Mouse (Mus musculus): ENCODE results near the gene Asb2. TPM values are rescaled to one million over a fixed set of nuclear protein-coding genes. Genes with fewer than 3 reads are reported as not detected.
A peak's percentile ranks its signal among the peaks of the same experiment; 100 is the strongest.

Asb2 gene
- polyA plus RNA-seq, 1 experiment from 2014 or later, result 0.77 TPM

- 0 out of 2 replicates have a peak, but pooled peaks cover 2% of the 10 kb centered on the region for H3K4me1 ChIP-seq (replicated peaks; ENCODE audit: control insufficient read depth, insufficient read depth, low read length)
- ATAC-seq, result no peak
- no peak overlapping the region for H3K27ac ChIP-seq (ENCODE audit: low read length)
- H3K36me3 ChIP-seq (ENCODE audit: control insufficient read depth, insufficient read depth), result no peaks in the 10 kb centered on the region
- no peaks in the 10 kb centered on the region for H3K9me3 ChIP-seq (ENCODE audit: control insufficient read depth, low read length)
- H3K27me3 ChIP-seq (replicated peaks; ENCODE audit: control insufficient read depth, insufficient read depth, low read length), result no peaks in the 10 kb centered on the region
- H3K9ac ChIP-seq (replicated peaks; ENCODE audit: low read depth, low read length), result no peak overlapping the region
- no peak overlapping the region for H3K4me3 ChIP-seq (replicated peaks; ENCODE audit: low read length)
- WGBS, result 70% methylated on average over 2 of the region's 2 CpGs
- no peak overlapping the region for H3K4me2 ChIP-seq (ENCODE audit: low read length)
These were observed 11.4 kb upstream of the Asb2 start for GRCm38 (mm10) chr12:103367171-103367570.

- no peak overlapping the region for H3K4me2 ChIP-seq (ENCODE audit: low read length)
- H3K27ac ChIP-seq (ENCODE audit: low read length), result no peak overlapping the region
- H3K36me3 ChIP-seq (ENCODE audit: control insufficient read depth, insufficient read depth), result no peaks in the 10 kb centered on the region
- no peaks in the 10 kb centered on the region for H3K9me3 ChIP-seq (ENCODE audit: control insufficient read depth, low read length)
- no peak overlapping the region for H3K4me3 ChIP-seq (replicated peaks; ENCODE audit: low read length)
- no peaks in the 10 kb centered on the region for H3K27me3 ChIP-seq (replicated peaks; ENCODE audit: control insufficient read depth, insufficient read depth, low read length)
- WGBS, result 82% methylated on average over 3 of the region's 3 CpGs
- H3K4me1 ChIP-seq (replicated peaks; ENCODE audit: control insufficient read depth, insufficient read depth, low read length), result no peaks in the 10 kb centered on the region
- H3K9ac ChIP-seq (replicated peaks; ENCODE audit: low read depth, low read length), result no peak overlapping the region
- no peak for ATAC-seq
These were observed 6.5 kb upstream of the Asb2 start for GRCm38 (mm10) chr12:103362336-103362735.

GRCm38 (mm10) chr12:103361539-103362307 is 5.9 kb upstream of the Asb2 start:
- no peak for ATAC-seq

GRCm38 (mm10) chr12:103360812-103361211 is 5.0 kb upstream of the Asb2 start:
- Histone ChIP-seq H3K9ac (replicated peaks; ENCODE audit: low read depth, low read length) (no peak overlapping the region), H3K4me2 (ENCODE audit: low read length) (no peak overlapping the region), H3K36me3 (ENCODE audit: control insufficient read depth, insufficient read depth) (no peaks in the 10 kb centered on the region), H3K27ac (ENCODE audit: low read length) (no peak overlapping the region), H3K27me3 (replicated peaks; ENCODE audit: control insufficient read depth, insufficient read depth, low read length) (no peaks in the 10 kb centered on the region), H3K4me3 (replicated peaks; ENCODE audit: low read length) (no peak overlapping the region), H3K4me1 (replicated peaks; ENCODE audit: control insufficient read depth, insufficient read depth, low read length) (no peaks in the 10 kb centered on the region), H3K9me3 (ENCODE audit: control insufficient read depth, low read length) (no peaks in the 10 kb centered on the region)
- ATAC-seq, result no peak
- 82% methylated on average over 8 of the region's 8 CpGs for WGBS

More at GRCm38 (mm10) chr12:103361539-103362307, 5.9 kb upstream of the Asb2 start:
- 90% methylated on average over 17 of the region's 17 CpGs for WGBS
- H3K36me3 ChIP-seq (ENCODE audit: control insufficient read depth, insufficient read depth), result no peaks in the 10 kb centered on the region
- H3K9me3 ChIP-seq (ENCODE audit: control insufficient read depth, low read length), result no peaks in the 10 kb centered on the region
- no peaks in the 10 kb centered on the region for H3K27me3 ChIP-seq (replicated peaks; ENCODE audit: control insufficient read depth, insufficient read depth, low read length)
- no peak overlapping the region for H3K4me3 ChIP-seq (replicated peaks; ENCODE audit: low read length)
- H3K9ac ChIP-seq (replicated peaks; ENCODE audit: low read depth, low read length), result no peak overlapping the region
- H3K4me2 ChIP-seq (ENCODE audit: low read length), result no peak overlapping the region
- no peak overlapping the region for H3K27ac ChIP-seq (ENCODE audit: low read length)
- H3K4me1 ChIP-seq (replicated peaks; ENCODE audit: control insufficient read depth, insufficient read depth, low read length), result no peaks in the 10 kb centered on the region

- Histone ChIP-seq H3K27me3 (replicated peaks; ENCODE audit: control insufficient read depth, insufficient read depth, low read length) (no peaks in the 10 kb centered on the region), H3K9me3 (ENCODE audit: control insufficient read depth, low read length) (no peaks in the 10 kb centered on the region), H3K27ac (ENCODE audit: low read length) (no peak overlapping the region), H3K9ac (replicated peaks; ENCODE audit: low read depth, low read length) (no peak overlapping the region), H3K4me3 (replicated peaks; ENCODE audit: low read length) (no peak overlapping the region), H3K4me1 (replicated peaks; ENCODE audit: control insufficient read depth, insufficient read depth, low read length) (no peaks in the 10 kb centered on the region), H3K36me3 (ENCODE audit: control insufficient read depth, insufficient read depth) (no peaks in the 10 kb centered on the region), H3K4me2 (ENCODE audit: low read length) (no peak overlapping the region)
- WGBS, result 66% methylated on average over 4 of the region's 4 CpGs
- no peak for ATAC-seq
These were observed 3.4 kb upstream of the Asb2 start for GRCm38 (mm10) chr12:103358951-103359801.

GRCm38 (mm10) chr12:103358216-103358615 is 2.4 kb upstream of the Asb2 start:
- Histone ChIP-seq H3K27ac (ENCODE audit: low read length) (no peak overlapping the region), H3K9me3 (ENCODE audit: control insufficient read depth, low read length) (no peaks in the 10 kb centered on the region), H3K4me2 (ENCODE audit: low read length) (no peak overlapping the region), H3K27me3 (replicated peaks; ENCODE audit: control insufficient read depth, insufficient read depth, low read length) (no peaks in the 10 kb centered on the region), H3K4me1 (replicated peaks; ENCODE audit: control insufficient read depth, insufficient read depth, low read length) (no peaks in the 10 kb centered on the region), H3K4me3 (replicated peaks; ENCODE audit: low read length) (no peak overlapping the region), H3K36me3 (ENCODE audit: control insufficient read depth, insufficient read depth) (no peaks in the 10 kb centered on the region), H3K9ac (replicated peaks; ENCODE audit: low read depth, low read length) (no peak overlapping the region)
- ATAC-seq, result no peak
- WGBS, result 77% methylated on average over 8 of the region's 8 CpGs

GRCm38 (mm10) chr12:103356415-103356748 is 581 bp upstream of the Asb2 start:
- H3K27ac ChIP-seq (ENCODE audit: low read length), result no peak overlapping the region
- H3K27me3 ChIP-seq (replicated peaks; ENCODE audit: control insufficient read depth, insufficient read depth, low read length), result no peaks in the 10 kb centered on the region
- H3K9me3 ChIP-seq (ENCODE audit: control insufficient read depth, low read length), result no peaks in the 10 kb centered on the region
- H3K4me1 ChIP-seq (replicated peaks; ENCODE audit: control insufficient read depth, insufficient read depth, low read length), result no peaks in the 10 kb centered on the region
- no peak overlapping the region for H3K4me2 ChIP-seq (ENCODE audit: low read length)
- WGBS, result 88% methylated on average over 4 of the region's 4 CpGs
- no peak overlapping the region for H3K4me3 ChIP-seq (replicated peaks; ENCODE audit: low read length)
- no peaks in the 10 kb centered on the region for H3K36me3 ChIP-seq (ENCODE audit: control insufficient read depth, insufficient read depth)
- ATAC-seq, result no peak
- H3K9ac ChIP-seq (replicated peaks; ENCODE audit: low read depth, low read length), result no peak overlapping the region

- H3K4me1 ChIP-seq (replicated peaks; ENCODE audit: control insufficient read depth, insufficient read depth, low read length), result no peaks in the 10 kb centered on the region
- H3K4me2 ChIP-seq (ENCODE audit: low read length), result no peak overlapping the region
- H3K9me3 ChIP-seq (ENCODE audit: control insufficient read depth, low read length), result no peaks in the 10 kb centered on the region
- no peaks in the 10 kb centered on the region for H3K27me3 ChIP-seq (replicated peaks; ENCODE audit: control insufficient read depth, insufficient read depth, low read length)
- no peaks in the 10 kb centered on the region for H3K36me3 ChIP-seq (ENCODE audit: control insufficient read depth, insufficient read depth)
- no peak overlapping the region for H3K9ac ChIP-seq (replicated peaks; ENCODE audit: low read depth, low read length)
- H3K4me3 ChIP-seq (replicated peaks; ENCODE audit: low read length), result no peak overlapping the region
- peak; percentile 65 for ATAC-seq
- 15% methylated on average over 5 of the region's 5 CpGs for WGBS
- H3K27ac ChIP-seq (ENCODE audit: low read length), result no peak overlapping the region
These were observed 2.3 kb downstream of the Asb2 start for GRCm38 (mm10) chr12:103353538-103353937.

- H3K9ac ChIP-seq (replicated peaks; ENCODE audit: low read depth, low read length), result no peak overlapping the region
- no peak overlapping the region for H3K4me2 ChIP-seq (ENCODE audit: low read length)
- no peaks in the 10 kb centered on the region for H3K27me3 ChIP-seq (replicated peaks; ENCODE audit: control insufficient read depth, insufficient read depth, low read length)
- H3K27ac ChIP-seq (ENCODE audit: low read length), result no peak overlapping the region
- no peak for ATAC-seq
- H3K4me1 ChIP-seq (replicated peaks; ENCODE audit: control insufficient read depth, insufficient read depth, low read length), result no peaks in the 10 kb centered on the region
- H3K36me3 ChIP-seq (ENCODE audit: control insufficient read depth, insufficient read depth), result no peaks in the 10 kb centered on the region
- WGBS, result 91% methylated on average over 6 of the region's 6 CpGs
- H3K4me3 ChIP-seq (replicated peaks; ENCODE audit: low read length), result no peak overlapping the region
- no peaks in the 10 kb centered on the region for H3K9me3 ChIP-seq (ENCODE audit: control insufficient read depth, low read length)
These were observed 3.1 kb downstream of the Asb2 start for GRCm38 (mm10) chr12:103352735-103353134.
